In the genomic region with DNA sequence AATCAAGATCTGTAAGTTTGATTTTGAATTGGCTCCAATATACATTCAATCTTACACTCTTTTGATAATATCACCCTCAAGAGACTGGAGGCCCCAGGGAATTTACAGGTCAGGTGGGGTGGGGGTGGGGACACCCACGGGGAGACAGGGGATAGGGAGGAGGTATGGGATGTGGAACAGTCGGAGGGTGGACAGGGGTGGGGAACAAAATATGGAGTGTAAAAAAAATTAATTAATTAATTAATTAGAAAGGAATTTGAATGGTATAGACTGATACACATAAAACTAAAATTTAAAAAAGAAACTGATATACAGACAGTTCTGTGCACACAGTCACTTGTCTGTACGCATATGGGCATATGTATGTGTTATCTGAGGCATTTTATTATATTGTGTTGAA, we compare ENCODE assay signal across 22 mouse cellular contexts.
DNase-seq lines count a peak whose midpoint lies in the region; ATAC-seq lines count a peak whose summit lies in the region.
"Had no signal": no experiment of that assay in that cellular context is flagged by ENCODE, and none has a peak within 500 bp of the region (broad histone marks: within the 10 kb centered on the region; RNA-seq: fewer than 3 reads in every experiment).

No protein-coding gene starts in this region.

- WGBS in hindbrain, embryonic 12.5 days, result 90% methylated on average over 3 of the region's 3 CpGs
- 92% methylated on average over 3 of the region's 3 CpGs for WGBS in hindbrain, embryonic 14.5 days
- 85% methylated on average over 3 of the region's 3 CpGs for WGBS in limb, embryonic 15.5 days
- WGBS in limb, embryonic 10.5 days, result 89% methylated on average over 3 of the region's 3 CpGs
- WGBS in midbrain, embryonic 14.5 days, result 89% methylated on average over 3 of the region's 3 CpGs
- 95% methylated on average over 3 of the region's 3 CpGs for WGBS in midbrain, embryonic 16.5 days

- no peak overlapping the region for H3K4me2 ChIP-seq in hindbrain, embryonic 12.5 days (replicated peaks)
- no peak overlapping the region for H3K4me2 ChIP-seq in hindbrain, embryonic 14.5 days (replicated peaks)
- no peak overlapping the region for H3K4me2 ChIP-seq in limb, embryonic 15.5 days
- no peak overlapping the region for H3K4me2 ChIP-seq in midbrain, embryonic 14.5 days (ENCODE audit: low read length)
- H3K4me2 ChIP-seq in midbrain, embryonic 16.5 days (ENCODE audit: low read length), result no peak overlapping the region
- H3K4me2 ChIP-seq: embryonic facial prominence, embryonic 13.5 days; embryonic facial prominence, embryonic 15.5 days; forebrain, embryonic 12.5 days had no signal

- H3K4me1 ChIP-seq in hindbrain, embryonic 12.5 days, result no peaks in the 10 kb centered on the region
- H3K4me1 ChIP-seq in hindbrain, embryonic 14.5 days (replicated peaks; ENCODE audit: control insufficient read depth, insufficient read depth, low read length), result no peaks in the 10 kb centered on the region
- H3K4me1 ChIP-seq in limb, embryonic 15.5 days, result no peaks in the 10 kb centered on the region
- H3K4me1 ChIP-seq in limb, embryonic 10.5 days, result no peaks in the 10 kb centered on the region
- H3K4me1 ChIP-seq in midbrain, embryonic 14.5 days (ENCODE audit: control insufficient read depth, insufficient read depth, low read length), result no peaks in the 10 kb centered on the region
- H3K4me1 ChIP-seq in midbrain, embryonic 16.5 days (ENCODE audit: control insufficient read depth, insufficient read depth, low read length), result no peaks in the 10 kb centered on the region
- H3K4me1 ChIP-seq: embryonic facial prominence, embryonic 13.5 days; embryonic facial prominence, embryonic 15.5 days; forebrain, embryonic 10.5 days; forebrain, embryonic 12.5 days had no signal

- DNase-seq in hindbrain, embryonic 14.5 days (ENCODE audit: low spot score), result no peak
- no peak for DNase-seq in limb, embryonic 10.5 days (ENCODE audit: low spot score)
- DNase-seq in midbrain, embryonic 14.5 days, result no peak
- DNase-seq: adrenal gland, adult 2 months; adrenal gland, postnatal 10 days; adrenal gland, postnatal 25 days; cerebellum, adult 11 months; cerebellum, adult 18-20 months; cerebellum, adult 8-10 months; cerebellum, adult 9-11 months; cerebellum, postnatal 14 days; cerebellum, postnatal 36 days; embryo, embryonic 11 days had no signal

- no peaks in the 10 kb centered on the region for H3K9me3 ChIP-seq in hindbrain, embryonic 12.5 days (replicated peaks)
- H3K9me3 ChIP-seq in hindbrain, embryonic 14.5 days (ENCODE audit: control insufficient read depth, low read length), result no peaks in the 10 kb centered on the region
- no peaks in the 10 kb centered on the region for H3K9me3 ChIP-seq in limb, embryonic 15.5 days
- H3K9me3 ChIP-seq in limb, embryonic 10.5 days (replicated peaks), result no peaks in the 10 kb centered on the region
- no peaks in the 10 kb centered on the region for H3K9me3 ChIP-seq in midbrain, embryonic 14.5 days (ENCODE audit: control insufficient read depth, low read length)
- no peaks in the 10 kb centered on the region for H3K9me3 ChIP-seq in midbrain, embryonic 16.5 days (replicated peaks; ENCODE audit: control insufficient read depth, low read length, poor library complexity, severe bottlenecking)
- H3K9me3 ChIP-seq: embryonic facial prominence, embryonic 13.5 days; embryonic facial prominence, embryonic 15.5 days; forebrain, embryonic 10.5 days; forebrain, embryonic 12.5 days had no signal

- no peaks in the 10 kb centered on the region for H3K36me3 ChIP-seq in hindbrain, embryonic 12.5 days
- H3K36me3 ChIP-seq in hindbrain, embryonic 14.5 days (replicated peaks; ENCODE audit: control insufficient read depth, insufficient read depth), result no peaks in the 10 kb centered on the region
- H3K36me3 ChIP-seq in limb, embryonic 15.5 days, result no peaks in the 10 kb centered on the region
- no peaks in the 10 kb centered on the region for H3K36me3 ChIP-seq in limb, embryonic 10.5 days
- no peaks in the 10 kb centered on the region for H3K36me3 ChIP-seq in midbrain, embryonic 14.5 days (ENCODE audit: control insufficient read depth, insufficient read depth, low read length)
- no peaks in the 10 kb centered on the region for H3K36me3 ChIP-seq in midbrain, embryonic 16.5 days (ENCODE audit: control insufficient read depth, insufficient read depth, low read length)
- H3K36me3 ChIP-seq: embryonic facial prominence, embryonic 13.5 days; embryonic facial prominence, embryonic 15.5 days; forebrain, embryonic 10.5 days; forebrain, embryonic 12.5 days had no signal

- H3K27me3 ChIP-seq in hindbrain, embryonic 12.5 days, result no peaks in the 10 kb centered on the region
- no peaks in the 10 kb centered on the region for H3K27me3 ChIP-seq in hindbrain, embryonic 14.5 days (ENCODE audit: control insufficient read depth, insufficient read depth, low read length)
- no peaks in the 10 kb centered on the region for H3K27me3 ChIP-seq in limb, embryonic 15.5 days
- H3K27me3 ChIP-seq in limb, embryonic 10.5 days (ENCODE audit: low read depth, poor library complexity, severe bottlenecking), result no peaks in the 10 kb centered on the region
- no peaks in the 10 kb centered on the region for H3K27me3 ChIP-seq in midbrain, embryonic 14.5 days (ENCODE audit: control insufficient read depth, insufficient read depth, low read length)
- no peaks in the 10 kb centered on the region for H3K27me3 ChIP-seq in midbrain, embryonic 16.5 days (ENCODE audit: control insufficient read depth, insufficient read depth, low read depth, low read length)
- H3K27me3 ChIP-seq: embryonic facial prominence, embryonic 13.5 days; embryonic facial prominence, embryonic 15.5 days; forebrain, embryonic 12.5 days had no signal

- 0 out of 2 replicates have a peak, but pooled peaks have one; percentile 32 for ATAC-seq in hindbrain, embryonic 12.5 days (ENCODE audit: low FRiP score)
- no peak for ATAC-seq in hindbrain, embryonic 14.5 days (ENCODE audit: low FRiP score)
- ATAC-seq in limb, embryonic 15.5 days (ENCODE audit: insufficient number of reproducible peaks, low FRiP score, low TSS enrichment, low read depth), result 0 out of 2 replicates have a peak, but pooled peaks have one; percentile 52
- ATAC-seq in midbrain, embryonic 14.5 days (ENCODE audit: low FRiP score, low TSS enrichment), result 0 out of 2 replicates have a peak, but pooled peaks have one; percentile 11
- no peak for ATAC-seq in midbrain, embryonic 16.5 days
- ATAC-seq: forebrain, embryonic 14.5 days had no signal

- no peak overlapping the region for H3K27ac ChIP-seq in hindbrain, embryonic 12.5 days
- H3K27ac ChIP-seq in hindbrain, embryonic 14.5 days, result no peak overlapping the region
- no peak overlapping the region for H3K27ac ChIP-seq in limb, embryonic 15.5 days
- no peak overlapping the region for H3K27ac ChIP-seq in limb, embryonic 10.5 days
- H3K27ac ChIP-seq in midbrain, embryonic 14.5 days (replicated peaks; ENCODE audit: low read depth, low read length), result no peak overlapping the region
- H3K27ac ChIP-seq in midbrain, embryonic 16.5 days (ENCODE audit: low read length), result no peak overlapping the region
- H3K27ac ChIP-seq: embryonic facial prominence, embryonic 13.5 days; embryonic facial prominence, embryonic 15.5 days; forebrain, embryonic 10.5 days; forebrain, embryonic 12.5 days had no signal

- no peak overlapping the region for H3K4me3 ChIP-seq in hindbrain, embryonic 12.5 days
- no peak overlapping the region for H3K4me3 ChIP-seq in hindbrain, embryonic 14.5 days (replicated peaks; ENCODE audit: low read length)
- H3K4me3 ChIP-seq in limb, embryonic 15.5 days, result no peak overlapping the region
- H3K4me3 ChIP-seq in limb, embryonic 10.5 days, result no peak overlapping the region
- no peak overlapping the region for H3K4me3 ChIP-seq in midbrain, embryonic 14.5 days (replicated peaks; ENCODE audit: low read depth, low read length)
- H3K4me3 ChIP-seq in midbrain, embryonic 16.5 days (ENCODE audit: low read depth, low read length), result no peak overlapping the region
- H3K4me3 ChIP-seq: embryonic facial prominence, embryonic 13.5 days; embryonic facial prominence, embryonic 15.5 days; erythroblast, embryonic 14.5 days; forebrain, embryonic 10.5 days; forebrain, embryonic 12.5 days had no signal

- no peak overlapping the region for H3K9ac ChIP-seq in hindbrain, embryonic 12.5 days
- no peak overlapping the region for H3K9ac ChIP-seq in hindbrain, embryonic 14.5 days
- H3K9ac ChIP-seq in limb, embryonic 15.5 days, result no peak overlapping the region
- H3K9ac ChIP-seq in midbrain, embryonic 14.5 days (replicated peaks; ENCODE audit: low read length), result no peak overlapping the region
- H3K9ac ChIP-seq in midbrain, embryonic 16.5 days (ENCODE audit: low read depth, low read length), result no peak overlapping the region
- H3K9ac ChIP-seq: embryonic facial prominence, embryonic 13.5 days; embryonic facial prominence, embryonic 15.5 days; forebrain, embryonic 12.5 days had no signal

Comparison
In these comparisons a context has a peak if more than half of its experiments do, and no peak if none do; other contexts are left out.
1. ATAC-seq: peak in hindbrain, embryonic 12.5 days (single experiment), limb, embryonic 15.5 days (single experiment) and midbrain, embryonic 14.5 days (single experiment); none in hindbrain, embryonic 14.5 days (single experiment) and midbrain, embryonic 16.5 days (single experiment).